Mouse (Mus musculus): ENCODE measurements around the gene Rgs10. TPM values are rescaled to one million over a fixed set of nuclear protein-coding genes. Genes with fewer than 3 reads are reported as not detected.

Rgs10 gene
- total RNA-seq, 2 experiments from 2014 or later, result 3.1 to 3.4 TPM

DNA sequence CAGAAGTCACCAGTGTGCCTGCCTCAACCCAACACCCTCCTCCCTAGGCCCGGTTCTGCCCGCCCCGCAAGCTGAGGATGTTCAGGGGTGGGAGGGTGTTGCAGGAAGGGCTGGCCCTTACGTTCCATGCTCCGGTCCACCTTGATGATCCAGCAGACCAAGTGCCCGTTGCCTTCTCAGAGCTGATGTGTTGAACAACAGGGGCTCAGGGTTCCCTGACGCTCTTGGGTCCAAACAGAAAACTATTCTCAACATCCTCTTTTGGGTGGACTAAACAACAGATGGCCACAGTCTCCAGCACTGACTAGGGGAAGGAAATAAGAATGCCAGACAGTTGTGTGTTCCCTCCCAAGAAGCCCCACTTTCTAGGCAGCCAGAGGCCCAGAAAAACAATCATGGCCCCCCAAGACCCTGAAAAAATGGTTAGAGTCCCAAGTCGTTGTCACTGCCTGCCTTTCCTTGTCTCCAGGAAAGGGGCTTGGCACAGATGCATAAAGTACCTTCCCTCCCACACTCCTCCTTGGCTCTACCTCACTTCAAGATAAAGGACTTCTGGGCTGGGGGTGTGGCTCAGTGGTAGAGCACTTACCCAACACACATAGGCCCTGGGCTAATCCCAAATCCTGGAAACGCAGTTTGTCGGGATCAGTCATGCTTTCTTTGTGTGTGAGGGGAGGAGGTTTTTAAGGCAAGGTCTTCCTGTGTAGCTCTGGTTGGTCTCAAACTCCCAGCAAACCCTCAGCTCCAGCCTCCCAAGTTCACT lies 6.3 kb downstream of the Rgs10 start:
- intact Hi-C loops (cut with DNase I), result no loop called here
- no peak for DNase-seq

DNA sequence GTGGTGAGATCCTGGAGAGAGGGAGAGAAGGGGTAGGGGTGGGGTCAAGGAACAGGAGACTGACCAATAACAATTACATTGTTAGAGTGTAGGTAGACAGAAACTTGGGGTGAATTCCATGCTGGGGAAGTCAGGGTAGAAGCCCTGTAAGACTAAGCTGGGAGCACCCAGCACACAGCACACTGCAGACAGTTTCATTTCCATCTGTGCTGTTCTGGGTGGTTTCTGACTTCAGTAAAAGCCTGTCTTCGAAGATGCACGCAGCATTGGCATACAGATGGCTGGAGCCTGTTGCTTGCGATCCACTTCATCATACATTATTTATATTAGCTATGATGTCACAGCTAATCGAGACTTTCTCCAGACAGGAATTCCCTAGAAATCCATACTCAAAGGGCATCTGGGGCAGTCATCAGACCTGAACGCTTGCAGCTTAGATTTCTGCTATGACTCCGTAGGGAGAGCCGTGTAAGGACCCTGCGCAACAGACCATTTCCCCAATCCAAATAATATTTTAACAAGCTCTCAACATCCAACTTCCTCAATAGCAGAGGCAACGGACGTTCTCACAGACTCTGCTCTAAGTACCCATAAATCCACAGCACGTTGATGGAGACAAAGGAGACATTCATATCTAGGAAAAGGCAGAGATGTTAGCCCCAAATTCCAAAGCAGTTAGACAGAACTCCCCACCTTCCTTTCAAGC lies 7.7 kb downstream of the Rgs10 start:
- no peak for DNase-seq
- intact Hi-C loops (cut with DNase I), result no loop called here

DNA sequence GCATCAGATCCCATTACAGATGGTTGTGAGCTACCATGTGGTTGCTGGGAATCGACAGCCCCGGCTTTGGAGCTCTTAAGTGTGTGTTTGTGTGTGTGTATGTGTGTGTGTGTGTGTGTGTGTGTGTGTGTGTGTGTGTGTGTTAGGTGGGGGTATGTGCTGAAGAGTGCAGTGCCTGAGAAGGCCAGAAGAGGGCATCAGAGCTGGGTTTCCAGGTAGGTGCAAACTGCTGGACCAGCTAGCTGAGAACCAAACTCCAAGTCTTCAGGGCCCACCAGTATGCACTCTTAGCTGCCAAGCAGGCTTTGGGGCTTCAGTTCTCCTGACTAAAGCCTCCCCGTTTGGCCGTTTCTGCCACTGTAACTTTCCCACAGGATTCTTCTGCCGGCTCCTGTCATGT lies 10.3 kb downstream of the Rgs10 start:
- intact Hi-C loops (cut with DNase I), result no loop called here

DNA sequence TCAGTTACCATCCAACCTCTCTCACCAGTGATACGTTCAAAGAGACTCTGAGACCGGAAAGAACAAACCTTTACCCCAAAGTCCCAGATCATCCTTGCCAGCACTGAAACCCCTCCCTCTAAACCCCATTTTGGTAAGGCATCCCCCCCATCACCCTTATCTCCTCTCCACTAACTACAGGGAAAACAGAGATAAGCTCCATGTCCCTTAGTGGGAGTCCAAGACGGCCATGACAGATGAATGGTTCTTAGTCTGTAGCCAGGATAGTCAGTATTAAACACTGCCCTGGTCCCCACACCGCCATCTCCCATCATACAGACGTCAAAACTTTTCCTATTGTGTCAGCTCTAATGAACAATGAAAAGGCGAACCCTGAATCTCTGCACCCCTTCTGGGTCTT lies 14.6 kb downstream of the Rgs10 start:
- no peak for DNase-seq
- intact Hi-C loops (cut with DNase I), result no loop called here

More for the DNA sequence above, 10.3 kb downstream of the Rgs10 start:
- DNase-seq, result no peak

DNA sequence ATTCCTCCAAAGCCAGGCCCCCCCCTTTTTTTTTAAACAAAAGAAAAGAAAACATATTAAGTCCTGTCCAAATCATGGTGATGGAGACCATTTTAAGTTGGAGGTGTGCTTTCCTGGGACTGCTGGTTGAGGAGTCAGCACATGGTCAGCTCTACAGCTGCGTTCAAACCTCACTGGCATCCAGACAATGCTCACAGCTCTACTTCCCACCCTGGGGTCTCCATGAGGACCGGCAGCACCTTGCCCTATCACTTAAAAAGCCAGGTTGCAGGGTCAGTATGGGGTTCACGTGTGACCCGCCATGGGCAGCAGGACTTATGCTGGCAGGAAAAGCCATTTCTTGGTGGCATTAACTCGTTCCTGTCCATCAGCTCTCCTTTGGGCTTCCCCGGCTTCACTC lies 15.0 kb downstream of the Rgs10 start:
- intact Hi-C loops (cut with DNase I), result no loop called here
- no peak for DNase-seq

DNA sequence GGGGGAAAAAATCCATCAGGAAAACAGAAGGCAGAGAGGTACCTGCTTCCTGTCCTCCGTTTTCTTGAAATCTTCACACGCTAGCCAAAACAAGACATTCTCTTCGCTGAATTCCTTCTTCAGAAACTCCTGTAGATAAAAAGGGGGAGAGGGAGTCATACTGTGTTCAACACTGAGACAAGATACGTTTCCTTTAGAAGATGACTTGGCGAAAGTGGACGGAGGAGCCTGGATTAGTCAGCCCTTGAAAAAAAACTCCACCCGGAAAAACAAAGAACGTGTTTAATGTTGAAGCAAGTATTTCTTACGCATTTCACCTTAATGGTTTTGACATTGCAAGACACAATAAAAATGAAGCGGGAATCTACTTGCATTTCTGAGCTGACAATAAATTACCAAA lies 15.4 kb downstream of the Rgs10 start:
- intact Hi-C loops (cut with DNase I), result no loop called here
- DNase-seq, result no peak

DNA sequence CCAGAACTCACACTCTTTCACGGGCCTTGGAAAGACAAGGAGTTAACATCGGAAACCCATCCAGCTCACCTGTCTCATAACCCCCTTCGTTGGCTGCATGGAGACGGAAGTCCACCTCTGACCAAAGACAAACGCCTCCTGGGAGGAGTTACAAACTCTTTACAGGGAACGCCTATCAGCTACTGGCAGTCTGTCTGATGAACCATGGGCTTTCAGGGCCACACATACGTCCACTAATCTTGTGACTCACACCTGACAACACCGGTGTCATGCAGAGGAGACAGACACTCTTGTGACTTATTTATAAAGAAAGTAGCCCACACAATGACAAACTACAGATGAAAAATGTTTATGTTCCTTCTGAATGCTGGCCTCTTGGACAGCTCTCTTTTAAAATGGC lies 16.0 kb downstream of the Rgs10 start:
- intact Hi-C loops (cut with DNase I), result no loop called here
- no peak for DNase-seq

DNA sequence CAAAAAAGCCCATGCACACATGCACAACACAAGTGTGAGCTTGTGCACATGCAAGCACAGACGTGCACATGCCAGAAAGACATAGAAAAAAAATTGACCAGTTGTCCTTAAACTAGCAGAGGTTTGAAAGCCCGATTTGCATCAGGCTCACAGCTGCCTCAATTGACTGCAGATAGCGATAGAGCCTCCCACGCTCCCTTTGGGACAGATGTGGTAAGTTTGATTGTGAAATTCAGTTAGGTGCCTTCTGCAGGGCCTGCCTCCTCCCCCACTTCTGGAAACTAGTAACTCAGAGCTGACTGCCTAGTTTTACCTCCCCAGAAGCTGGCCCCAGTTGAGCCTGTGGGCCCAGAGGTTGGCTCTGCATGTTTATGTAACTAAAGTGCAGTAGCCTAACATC lies 19.9 kb downstream of the Rgs10 start:
- intact Hi-C loops (cut with DNase I), result no loop called here

DNA sequence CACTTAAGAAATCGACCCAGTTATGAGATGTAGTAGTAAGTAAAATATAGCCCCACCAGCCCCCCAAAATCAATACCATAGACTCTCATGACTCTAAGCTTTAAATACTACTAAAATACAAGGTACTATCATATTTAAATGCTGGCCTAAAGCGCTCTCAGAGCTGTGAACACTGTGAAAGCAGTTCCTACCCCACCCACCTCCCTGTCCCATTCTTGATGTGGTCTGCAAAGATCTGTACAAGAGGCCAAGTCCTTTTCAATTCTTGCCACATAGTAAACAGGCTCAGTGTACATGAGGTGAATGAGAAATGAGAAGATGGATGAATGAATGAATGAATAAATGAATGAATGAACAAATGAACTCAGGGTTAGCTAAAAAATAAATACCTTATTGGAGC lies 21.5 kb downstream of the Rgs10 start:
- intact Hi-C loops (cut with DNase I), result no loop called here
- no peak for DNase-seq

More for the DNA sequence above, 19.9 kb downstream of the Rgs10 start:
- DNase-seq, result no peak

DNA sequence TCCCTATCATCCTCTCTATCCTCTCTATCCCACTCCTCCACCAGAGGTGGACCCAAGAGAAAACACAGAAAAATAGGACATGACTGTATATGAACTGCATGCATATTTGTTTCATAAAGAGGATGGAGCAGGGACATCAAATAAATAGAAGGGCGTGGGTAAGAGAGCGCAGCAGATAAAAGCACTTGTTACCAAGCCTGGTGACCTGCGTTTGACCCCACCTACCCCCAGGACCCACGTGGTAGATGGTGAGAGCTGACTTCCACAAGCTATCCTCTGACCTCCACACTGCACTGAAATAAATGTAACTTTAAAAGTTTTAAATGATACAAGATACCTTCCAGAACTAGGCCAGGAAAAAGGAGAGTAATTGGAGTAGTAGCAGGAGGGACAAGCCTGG lies 24.8 kb downstream of the Rgs10 start:
- intact Hi-C loops (cut with DNase I), result no loop called here
- no peak for DNase-seq

DNA sequence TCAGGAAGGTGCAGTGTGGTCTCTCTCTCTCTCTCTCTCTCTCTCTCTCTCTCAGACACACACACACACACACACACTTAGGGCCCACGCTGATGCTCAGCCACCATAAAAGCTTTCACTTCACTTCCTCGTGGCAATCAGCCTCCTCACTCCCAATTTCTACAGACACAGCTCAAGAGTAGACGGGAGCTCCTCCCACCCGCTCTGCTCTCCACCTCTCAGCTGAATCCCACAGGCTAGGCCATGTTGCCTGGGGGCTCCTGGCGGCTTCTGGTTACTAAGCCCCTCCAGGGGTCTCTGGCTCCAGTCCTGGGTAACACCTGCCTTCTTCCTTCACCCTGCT lies 25.6 kb downstream of the Rgs10 start:
- intact Hi-C loops (cut with DNase I), result no loop called here
- DNase-seq, result no peak

DNA sequence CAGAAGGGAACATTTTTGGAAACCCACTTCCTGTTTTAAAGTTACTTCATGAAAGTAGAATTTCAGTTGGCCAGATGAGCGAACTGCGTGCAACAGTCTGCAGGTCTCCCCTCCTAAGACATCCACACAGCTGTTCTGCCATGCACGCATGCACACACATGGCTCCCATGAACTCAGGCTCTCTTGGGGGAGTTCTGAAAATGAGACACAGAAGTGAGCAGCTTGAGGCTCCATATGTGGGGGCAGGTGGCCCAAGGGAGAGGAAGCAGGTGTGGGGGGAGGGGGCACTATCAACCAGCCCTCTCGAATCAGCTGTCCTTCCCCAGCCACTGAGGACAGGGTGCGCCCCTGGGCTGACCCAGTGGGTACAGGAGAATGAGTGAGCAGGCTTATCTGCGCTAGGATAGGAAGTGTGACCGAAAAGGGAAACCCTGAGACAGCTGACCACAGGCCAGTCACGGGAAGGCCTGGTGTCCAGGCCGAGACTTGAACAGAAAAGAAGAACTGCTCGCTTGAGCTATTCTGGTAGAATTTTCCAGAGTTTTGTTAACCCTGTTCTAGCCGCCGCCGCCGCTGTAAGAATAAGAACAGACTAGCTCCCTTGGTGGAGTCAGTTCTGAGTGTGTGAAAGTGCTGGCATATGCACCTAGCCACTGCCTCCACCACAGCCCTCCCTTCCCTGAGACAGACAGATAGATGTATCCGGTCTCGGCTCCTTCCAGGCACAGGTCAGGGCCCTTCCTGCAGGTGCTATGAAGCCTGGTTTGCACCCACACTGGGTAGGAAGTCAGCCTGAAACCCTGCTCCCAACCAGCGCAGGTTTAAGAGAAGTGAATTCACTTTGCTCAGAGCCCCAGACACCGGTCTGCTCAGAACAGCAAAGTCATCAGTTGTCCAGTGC lies 26.2 kb downstream of the Rgs10 start:
- DNase-seq, result no peak

DNA sequence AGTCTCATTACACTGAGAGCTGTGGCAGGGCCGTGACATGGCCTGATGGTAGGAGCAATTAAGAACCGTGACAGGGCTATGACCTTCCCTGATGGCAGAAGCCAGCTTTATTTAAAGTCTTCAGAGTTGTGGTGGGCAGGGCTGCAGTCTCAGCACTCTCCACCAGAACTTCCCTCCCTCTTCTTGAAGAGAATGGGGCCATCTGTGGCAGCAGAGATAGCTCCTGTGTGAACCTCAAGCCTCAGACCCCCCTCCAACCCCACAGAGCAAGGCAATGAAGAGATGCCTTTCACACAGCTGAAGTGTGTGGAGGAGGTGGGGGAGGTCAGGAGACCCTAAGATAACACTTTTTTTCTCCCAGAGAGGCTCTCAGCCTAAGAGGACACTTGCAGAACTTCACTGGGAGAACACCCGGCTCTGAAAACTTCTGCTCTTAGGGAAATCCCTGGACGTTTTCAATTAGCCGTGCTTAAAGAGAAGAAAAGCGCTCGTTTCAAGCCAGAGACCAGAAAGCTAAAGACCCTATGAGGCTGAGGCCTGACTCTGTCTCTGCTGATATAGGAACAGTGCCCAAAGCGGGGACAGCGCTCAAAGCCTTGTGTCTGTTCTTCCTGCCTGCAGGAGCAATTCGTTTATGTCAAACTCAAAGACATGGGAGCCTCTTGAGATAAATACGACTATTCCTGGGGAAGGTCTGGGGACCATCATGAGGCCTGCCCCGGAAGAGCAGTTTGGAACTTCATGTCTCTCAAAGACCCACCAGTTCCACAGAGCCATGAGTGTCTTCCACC lies 27.1 kb downstream of the Rgs10 start:
- intact Hi-C loops (cut with DNase I), result no loop called here

More for the DNA sequence above, 26.2 kb downstream of the Rgs10 start:
- intact Hi-C loops (cut with DNase I), result no loop called here

DNA sequence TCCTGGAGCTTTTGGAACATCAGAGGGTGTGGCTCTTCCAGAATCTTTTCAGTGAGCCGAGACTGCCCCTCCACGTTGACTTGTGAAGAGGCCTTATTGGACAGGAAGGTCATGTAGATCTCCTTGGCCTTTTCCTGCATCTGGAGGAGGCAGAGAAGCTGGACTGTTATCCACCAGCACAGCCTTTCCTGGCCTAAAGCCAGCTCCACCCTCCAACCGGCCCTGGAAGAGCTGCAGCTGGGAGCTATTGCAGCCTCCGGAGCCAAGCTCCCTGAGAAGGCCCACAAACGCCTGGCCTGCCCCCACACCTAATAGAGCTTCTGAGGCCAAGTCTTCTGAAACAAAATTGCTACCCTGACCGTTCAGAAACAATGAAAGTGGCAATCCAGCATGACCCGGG lies 29.6 kb downstream of the Rgs10 start:
- intact Hi-C loops (cut with DNase I), result no loop called here
- DNase-seq, result peak; percentile 67 to 84

More for the DNA sequence above, 27.1 kb downstream of the Rgs10 start:
- DNase-seq, result no peak

DNA sequence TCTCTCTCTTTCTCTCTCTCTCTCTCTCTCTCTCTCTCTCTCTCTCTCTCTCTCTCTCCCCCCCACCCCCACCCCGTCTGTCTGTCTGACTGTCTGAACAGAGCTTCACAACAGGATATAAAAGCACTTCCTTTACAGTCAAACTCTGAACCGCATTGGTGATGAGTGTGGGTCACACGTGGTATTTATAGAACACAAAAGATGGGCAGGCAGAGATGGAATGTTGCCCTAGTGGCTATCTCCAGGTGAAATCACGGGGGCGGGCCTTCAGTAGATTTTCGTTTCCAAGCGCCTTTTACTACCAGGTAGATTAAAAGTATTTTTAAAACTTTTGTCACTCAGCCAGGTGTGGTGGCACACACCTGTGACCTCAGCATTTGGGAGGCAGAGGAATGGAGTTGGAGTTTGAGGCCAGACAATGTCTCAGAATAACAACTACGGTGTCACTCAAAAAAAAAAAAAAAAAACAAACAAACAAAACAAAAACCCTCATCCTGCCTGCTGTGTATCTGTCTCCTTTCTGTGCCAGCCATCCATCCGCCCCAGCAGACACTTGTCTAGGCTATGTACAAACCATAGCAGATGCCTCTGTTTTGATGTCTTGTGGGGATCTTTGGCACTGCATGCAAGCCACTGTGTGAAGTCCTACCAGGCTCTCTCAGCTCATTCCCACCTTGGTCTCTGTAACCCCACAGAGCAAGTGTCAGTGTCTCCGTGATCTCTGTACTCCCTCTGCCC lies 34.7 kb downstream of the Rgs10 start:
- DNase-seq, result no peak
- intact Hi-C loops (cut with DNase I), result no loop called here

DNA sequence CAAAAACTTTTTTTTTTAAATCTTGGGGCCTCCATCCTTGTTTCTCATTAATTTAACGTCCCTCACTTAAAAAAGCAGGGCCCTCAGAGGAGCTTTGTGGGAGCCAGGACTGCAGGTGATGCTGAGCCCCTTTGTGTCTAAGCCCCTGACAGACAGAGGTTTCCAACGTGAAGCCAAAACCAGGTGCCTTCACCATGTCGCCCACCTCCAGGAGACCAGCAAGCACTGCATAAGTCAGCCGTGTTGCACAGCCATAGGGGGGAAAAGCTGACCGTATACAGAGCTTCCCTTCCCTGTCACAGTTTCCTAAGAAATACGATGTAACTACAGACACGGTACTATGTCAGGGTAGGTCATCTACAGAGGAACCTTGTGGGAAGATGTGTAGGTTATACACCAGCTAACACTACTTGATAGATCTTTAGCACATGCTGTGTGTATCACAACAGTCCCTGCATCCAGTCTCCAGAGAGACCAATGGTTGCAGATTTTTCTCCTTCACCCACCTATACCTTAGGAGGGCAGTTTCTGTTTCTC lies 35.3 kb downstream of the Rgs10 start:
- intact Hi-C loops (cut with DNase I), result no loop called here
- DNase-seq, result no peak

DNA sequence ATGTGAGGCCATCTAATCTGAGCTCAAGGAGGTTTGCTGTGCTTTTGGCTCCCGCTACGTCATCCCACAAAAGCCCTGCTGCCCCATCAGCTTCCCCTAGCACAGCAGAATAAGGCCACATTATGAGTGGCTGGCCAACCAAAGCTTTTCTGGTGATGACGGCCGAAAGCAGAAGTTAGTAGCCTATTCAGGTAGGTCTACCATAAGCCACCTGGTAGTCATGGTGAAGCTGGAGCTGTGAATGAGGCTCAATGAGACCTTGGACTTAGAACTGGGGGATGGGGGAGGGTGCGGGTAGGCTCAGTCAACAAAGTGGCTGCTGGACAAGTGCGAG lies 36.1 kb downstream of the Rgs10 start:
- intact Hi-C loops (cut with DNase I), result no loop called here
- DNase-seq, result no peak

DNA sequence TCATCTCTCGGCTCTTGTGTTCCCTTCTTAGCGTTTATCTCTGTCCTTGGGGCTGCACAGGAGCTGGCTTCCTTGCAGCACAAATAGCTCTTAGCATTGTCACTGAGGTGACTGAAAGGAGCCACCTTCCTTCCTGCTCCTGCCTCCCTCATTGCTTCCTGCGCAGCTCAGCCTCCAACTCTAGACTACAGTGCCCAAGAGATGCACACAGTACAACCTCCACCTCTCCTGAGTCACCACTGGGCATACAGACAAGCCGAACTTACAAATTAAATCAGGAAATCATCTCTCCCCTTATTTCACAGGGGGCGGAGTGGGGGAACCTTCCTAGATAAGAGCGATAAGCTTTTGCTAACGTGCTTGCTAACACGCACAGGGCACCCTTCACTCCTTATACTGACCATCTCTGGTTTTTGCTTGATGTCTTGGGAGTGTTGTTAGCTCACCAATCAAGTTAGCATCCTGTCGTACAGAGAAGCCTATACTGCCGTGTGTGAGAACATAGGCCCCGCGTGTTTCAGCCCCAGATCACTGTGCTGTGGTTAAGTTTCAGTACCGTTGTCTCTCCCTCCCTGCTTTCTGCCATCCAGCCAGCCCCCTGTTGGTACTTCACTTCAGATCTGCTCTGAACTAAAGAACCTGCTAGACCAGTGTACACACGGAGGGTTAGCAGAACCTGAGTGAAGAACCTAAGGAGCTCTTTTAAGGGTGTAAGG lies 36.6 kb downstream of the Rgs10 start:
- intact Hi-C loops (cut with DNase I), result no loop called here

DNA sequence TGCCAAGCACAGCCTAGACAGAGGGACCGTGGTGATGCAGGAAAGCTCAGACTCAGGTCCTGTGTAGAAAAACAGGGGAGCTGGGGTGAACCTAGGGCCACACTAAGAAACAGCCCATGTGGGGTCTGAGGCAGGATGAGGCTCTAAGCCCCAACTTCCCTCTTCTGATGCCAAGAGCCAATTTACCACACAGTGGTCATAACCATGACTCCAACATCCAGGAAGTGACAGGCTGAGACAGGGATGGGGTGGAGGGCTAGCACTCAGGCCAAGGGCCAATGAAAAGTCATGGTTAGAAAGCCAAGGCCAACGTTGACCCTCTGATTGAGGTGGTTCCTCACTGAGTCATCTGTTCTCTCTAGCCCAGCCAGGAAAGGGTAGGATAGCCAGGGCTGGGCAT lies 37.6 kb downstream of the Rgs10 start:
- no peak for DNase-seq
- intact Hi-C loops (cut with DNase I), result no loop called here

More for the DNA sequence above, 36.6 kb downstream of the Rgs10 start:
- no peak for DNase-seq
